Comparison of ENCODE assay signal across 13 mouse cellular contexts in genomic region chr10:81299585-81300351, GRCm38 (mm10). TPM values are rescaled to one million over a fixed set of nuclear protein-coding genes. Genes with fewer than 3 reads are reported as not detected.
DNase-seq lines count a peak whose midpoint lies in the region; ATAC-seq lines count a peak whose summit lies in the region.
"Had no signal": no experiment of that assay in that cellular context is flagged by ENCODE, and none has a peak within 500 bp of the region (broad histone marks: within the 10 kb centered on the region; RNA-seq: fewer than 3 reads in every experiment).

No protein-coding gene starts in this region.

- peaks cover 77% of the 10 kb centered on the region for H3K4me1 ChIP-seq in heart, embryonic 11.5 days (ENCODE audit: control insufficient read depth, insufficient read depth, low read length)
- peaks cover 36% of the 10 kb centered on the region for H3K4me1 ChIP-seq in embryonic facial prominence, embryonic 13.5 days

- H3K9ac ChIP-seq in heart, embryonic 11.5 days (ENCODE audit: low read depth, low read length), result peak overlapping the region; percentile 29; the same call in 1 of the 2 replicates
- H3K9ac ChIP-seq in embryonic facial prominence, embryonic 13.5 days, result peak overlapping the region; percentile 32; the same call in 1 of the 2 replicates
- H3K9ac ChIP-seq: hindbrain, embryonic 15.5 days; neural tube, embryonic 12.5 days; stomach, embryonic 15.5 days had no signal

- ATAC-seq in heart, embryonic 11.5 days (replicated peaks; ENCODE audit: insufficient number of reproducible peaks, low FRiP score, low TSS enrichment), result no peak
- ATAC-seq in embryonic facial prominence, embryonic 13.5 days (ENCODE audit: insufficient number of reproducible peaks, insufficient read depth, low FRiP score, low TSS enrichment, low read depth), result no peak

- no peaks in the 10 kb centered on the region for H3K9me3 ChIP-seq in heart, embryonic 11.5 days (replicated peaks; ENCODE audit: control insufficient read depth, low read length)
- H3K9me3 ChIP-seq in embryonic facial prominence, embryonic 13.5 days, result no peaks in the 10 kb centered on the region
- H3K9me3 ChIP-seq: hindbrain, embryonic 15.5 days; neural tube, embryonic 12.5 days; stomach, embryonic 15.5 days had no signal

- no peak for DNase-seq in heart, postnatal 4 days
- peak; percentile 49 for DNase-seq in A20 (ENCODE audit: low read depth, low spot score)
- peak; percentile 74 for DNase-seq in kidney, postnatal 14 days
- no peak for DNase-seq in retina, postnatal 1 day
- no peak for DNase-seq in adrenal gland, adult 2 months
- no peak for DNase-seq in ovary, adult 18-20 months (ENCODE audit: low spot score)
- DNase-seq: adrenal gland, postnatal 25 days; lung, postnatal 10 days had no signal

- H3K27me3 ChIP-seq in heart, embryonic 11.5 days (ENCODE audit: control insufficient read depth, insufficient read depth, low read length), result no peaks in the 10 kb centered on the region
- H3K27me3 ChIP-seq in embryonic facial prominence, embryonic 13.5 days, result no peaks in the 10 kb centered on the region
- H3K27me3 ChIP-seq: hindbrain, embryonic 15.5 days; neural tube, embryonic 12.5 days; stomach, embryonic 15.5 days had no signal

- no peak overlapping the region for H3K4me3 ChIP-seq in heart, embryonic 11.5 days (ENCODE audit: low read depth, low read length)
- H3K4me3 ChIP-seq in embryonic facial prominence, embryonic 13.5 days, result no peak overlapping the region
- H3K4me3 ChIP-seq: hindbrain, embryonic 15.5 days; neural tube, embryonic 12.5 days; stomach, embryonic 15.5 days had no signal

- 0 out of 2 replicates have a peak overlapping the region, but pooled peaks have one; percentile 4 for H3K4me2 ChIP-seq in heart, embryonic 11.5 days
- H3K4me2 ChIP-seq in embryonic facial prominence, embryonic 13.5 days, result no peak overlapping the region
- H3K4me2 ChIP-seq: hindbrain, embryonic 15.5 days; neural tube, embryonic 12.5 days; stomach, embryonic 15.5 days had no signal

- no peaks in the 10 kb centered on the region for H3K36me3 ChIP-seq in heart, embryonic 11.5 days (ENCODE audit: control insufficient read depth, insufficient read depth, low read length)
- H3K36me3 ChIP-seq in embryonic facial prominence, embryonic 13.5 days, result peaks cover 23% of the 10 kb centered on the region
- H3K36me3 ChIP-seq: hindbrain, embryonic 15.5 days; stomach, embryonic 15.5 days had no signal

- 84% methylated on average over 14 of the region's 14 CpGs for WGBS in heart, embryonic 11.5 days (ENCODE audit: insufficient replicate concordance)
- WGBS in embryonic facial prominence, embryonic 13.5 days, result 86% methylated on average over 14 of the region's 14 CpGs

- H3K27ac ChIP-seq in heart, embryonic 11.5 days (ENCODE audit: low read depth, low read length), result 0 out of 2 replicates have a peak overlapping the region, but pooled peaks have one; percentile 11
- 0 out of 2 replicates have a peak overlapping the region, but pooled peaks have one; percentile 4 for H3K27ac ChIP-seq in embryonic facial prominence, embryonic 13.5 days
- H3K27ac ChIP-seq: hindbrain, embryonic 15.5 days; neural tube, embryonic 12.5 days; stomach, embryonic 15.5 days had no signal

RNA-seq across cellular contexts. Expression of gene Pip5k1c, which starts 7.0 kb away (rescaled TPM):
- 30.2 and 32.1 TPM in 2 replicates for polyA plus RNA-seq in heart, embryonic 11.5 days (2014; fragmentation: Nextera tagmentation; extraction: Ambion mirVana)
- total RNA-seq in heart, postnatal 4 days (2021), result 10 to 100 TPM; 52.0 to 55.4 TPM
- 56.0 and 57.6 TPM in 2 replicates for polyA plus RNA-seq in embryonic facial prominence, embryonic 13.5 days (2015; fragmentation: Nextera tagmentation; extraction: Ambion mirVana)
- 10 to 100 TPM; 34.3 to 44.6 TPM for total RNA-seq in adrenal gland, adult 2 months (2021)
- polyA plus RNA-seq in adrenal gland, adult 2 months (2012; rRNA removed), result 71.0 and 72.8 TPM in 2 replicates

RNA-seq across cellular contexts. Expression of gene Tjp3, which starts 8.4 kb away (rescaled TPM):
- 0.90 and 1.4 TPM in 2 replicates for polyA plus RNA-seq in heart, embryonic 11.5 days (2014; fragmentation: Nextera tagmentation; extraction: Ambion mirVana)
- total RNA-seq in heart, postnatal 4 days (2021), result under 1 TPM in 1 of 2 experiments, not detected in 1; 0.50 TPM
- 5.0 and 7.2 TPM in 2 replicates for polyA plus RNA-seq in embryonic facial prominence, embryonic 13.5 days (2015; fragmentation: Nextera tagmentation; extraction: Ambion mirVana)
- total RNA-seq in adrenal gland, adult 2 months (2021), result under 1 TPM; 0.41 to 0.92 TPM
- 0.52 and 0.72 TPM in 2 replicates for polyA plus RNA-seq in adrenal gland, adult 2 months (2012; rRNA removed)

RNA-seq across cellular contexts. Expression of gene Cactin, which starts 21.1 kb away (rescaled TPM):
- 20.2 and 25.0 TPM in 2 replicates for polyA plus RNA-seq in heart, embryonic 11.5 days (2014; fragmentation: Nextera tagmentation; extraction: Ambion mirVana)
- total RNA-seq in heart, postnatal 4 days (2021), result 10 to 100 TPM; 20.7 to 21.0 TPM
- polyA plus RNA-seq in embryonic facial prominence, embryonic 13.5 days (2015; fragmentation: Nextera tagmentation; extraction: Ambion mirVana), result 43.2 and 46.9 TPM in 2 replicates
- 10 to 100 TPM; 32.6 to 40.3 TPM for total RNA-seq in adrenal gland, adult 2 months (2021)
- 35.5 and 37.4 TPM in 2 replicates for polyA plus RNA-seq in adrenal gland, adult 2 months (2012; rRNA removed)

RNA-seq across cellular contexts. Expression of gene Tbxa2r, which starts 28.8 kb away (rescaled TPM):
- polyA plus RNA-seq in heart, embryonic 11.5 days (2014; fragmentation: Nextera tagmentation; extraction: Ambion mirVana), result 10.9 and 11.2 TPM in 2 replicates
- total RNA-seq in heart, postnatal 4 days (2021), result 1 to 10 TPM; 5.5 to 5.6 TPM
- polyA plus RNA-seq in embryonic facial prominence, embryonic 13.5 days (2015; fragmentation: Nextera tagmentation; extraction: Ambion mirVana), result 7.1 and 7.3 TPM in 2 replicates
- total RNA-seq in adrenal gland, adult 2 months (2021), result 10 to 100 TPM; 33.2 to 45.4 TPM
- 137 and 154 TPM in 2 replicates for polyA plus RNA-seq in adrenal gland, adult 2 months (2012; rRNA removed)

RNA-seq across cellular contexts. Expression of gene Apba3, which starts 33.0 kb away (rescaled TPM):
- 41.2 and 44.1 TPM in 2 replicates for polyA plus RNA-seq in heart, embryonic 11.5 days (2014; fragmentation: Nextera tagmentation; extraction: Ambion mirVana)
- total RNA-seq in heart, postnatal 4 days (2021), result 10 to 100 TPM; 49.0 to 53.0 TPM
- polyA plus RNA-seq in embryonic facial prominence, embryonic 13.5 days (2015; fragmentation: Nextera tagmentation; extraction: Ambion mirVana), result 61.9 and 67.9 TPM in 2 replicates
- 100 to 1,000 TPM in 1 of 2 experiments, 10 to 100 TPM in 1; 83.5 to 121 TPM for total RNA-seq in adrenal gland, adult 2 months (2021)
- polyA plus RNA-seq in adrenal gland, adult 2 months (2012; rRNA removed), result 165 and 188 TPM in 2 replicates

Comparison
In these comparisons a context has a peak if more than half of its experiments do, and no peak if none do; other contexts are left out.
1. DNase-seq: peak in A20 (single experiment) and kidney, postnatal 14 days (single experiment); none in heart, postnatal 4 days (single experiment), retina, postnatal 1 day (single experiment), adrenal gland, adult 2 months (single experiment) and ovary, adult 18-20 months (single experiment).